Mouse (Mus musculus): ENCODE results near the gene Brd3os. TPM values are rescaled to one million over a fixed set of nuclear protein-coding genes. Genes with fewer than 3 reads are reported as not detected.

Gene Brd3os
- polyA plus RNA-seq, 1 experiment from 2014 or later, result 0.35 TPM

DNA sequence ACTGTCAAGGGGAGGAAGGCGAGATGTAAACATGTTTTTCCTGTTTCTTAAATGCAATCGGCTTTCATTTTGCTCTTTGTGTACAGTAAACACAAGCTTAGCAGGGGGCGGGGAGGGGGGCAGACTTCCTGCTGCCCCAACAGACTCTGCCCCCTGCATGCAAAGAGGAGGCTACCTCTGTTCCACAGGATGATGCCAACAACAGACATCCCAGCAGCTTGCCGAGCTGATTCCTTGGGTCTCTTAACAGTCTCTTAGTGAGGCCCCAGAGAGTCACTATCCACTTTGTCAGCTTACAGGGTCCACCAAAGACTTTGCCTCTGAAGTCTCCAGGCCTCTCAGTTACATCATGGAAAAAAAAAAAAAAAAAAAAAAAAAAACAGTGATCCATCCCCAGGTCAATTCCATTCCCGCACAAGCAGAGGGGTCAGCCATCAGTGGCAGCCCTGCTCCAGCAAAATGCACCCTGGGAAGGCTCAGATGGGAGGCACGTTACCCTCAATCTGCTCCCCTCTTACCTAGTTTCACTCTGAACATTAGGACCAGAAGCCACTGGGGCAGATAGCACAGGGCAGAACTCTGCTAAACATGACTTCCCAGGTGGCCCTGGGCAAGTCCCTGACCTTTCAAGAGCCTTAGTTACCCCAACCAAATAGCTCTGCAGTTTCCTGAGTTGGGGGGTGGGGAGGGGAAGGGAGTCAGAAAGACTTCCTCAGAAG is 37.6 kb upstream of the Brd3os start:
- WGBS (ENCODE audit: insufficient replicate concordance), result 62% methylated on average over 6 of the region's 6 CpGs
- H3K4me2 ChIP-seq (ENCODE audit: low read depth, low read length), result no peak overlapping the region
- no peak overlapping the region for H3K4me3 ChIP-seq (ENCODE audit: low read depth, low read length)
- peaks cover 55% of the 10 kb centered on the region for H3K4me1 ChIP-seq (ENCODE audit: insufficient read depth)
- TF ChIP-seq EP300 (IDR thresholded peaks at IDR 0.05; ENCODE audit: low read depth) (no peak), CTCF (IDR thresholded peaks at IDR 0.05; ENCODE audit: low read depth) (no peak)
- no peak overlapping the region for H3K27ac ChIP-seq (ENCODE audit: low read depth)
- no peak for DNase-seq
- no peaks in the 10 kb centered on the region for H3K27me3 ChIP-seq (ENCODE audit: insufficient read depth, low read length)
- H3K36me3 ChIP-seq (replicated peaks; ENCODE audit: insufficient read depth, low read length), result no peaks in the 10 kb centered on the region
- ATAC-seq, result peak; percentile 33; the same call in 1 of the 2 replicates
- no peak overlapping the region for H3K9ac ChIP-seq (replicated peaks)
- no peaks in the 10 kb centered on the region for H3K9me3 ChIP-seq (ENCODE audit: low read length)

DNA sequence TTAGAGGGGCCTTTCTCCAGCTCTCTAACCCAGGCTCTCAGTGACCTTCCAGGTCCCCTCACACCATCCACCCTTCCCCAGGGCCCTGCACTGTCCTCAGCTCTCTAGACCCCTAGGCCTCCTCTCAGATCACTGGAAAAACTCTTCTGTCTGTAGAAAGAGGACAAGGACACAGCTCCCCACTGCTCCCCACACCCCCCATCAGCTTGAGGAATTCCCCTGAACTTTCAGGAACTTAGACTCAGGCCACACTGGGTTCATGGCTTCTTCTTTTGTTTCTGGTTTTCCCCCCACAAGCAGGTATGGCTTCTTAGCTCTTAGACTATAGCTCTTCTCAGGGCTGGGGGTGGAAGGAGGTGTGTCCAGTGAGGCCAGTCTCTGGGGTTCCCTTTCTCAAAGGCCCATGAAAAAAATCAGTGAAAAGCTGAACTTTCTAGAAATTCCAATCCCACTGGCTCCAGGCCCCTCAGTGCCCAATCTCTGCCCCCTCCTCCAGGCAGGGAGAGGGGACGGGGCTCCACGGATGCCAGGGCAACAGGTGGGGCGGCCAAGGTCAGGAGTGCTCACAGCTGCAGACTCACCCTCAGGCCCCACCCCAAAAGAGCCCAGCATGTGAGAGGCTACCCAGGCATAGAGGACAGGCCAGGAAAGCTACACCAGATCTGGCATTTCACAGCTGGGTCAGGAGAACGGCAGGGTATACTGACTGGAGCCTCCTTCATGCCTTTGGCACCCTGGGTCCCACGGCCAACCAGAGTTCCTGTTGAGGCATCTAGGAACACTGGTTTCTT is 36.8 kb upstream of the Brd3os start:
- no peak for DNase-seq
- no peak overlapping the region for H3K4me2 ChIP-seq (ENCODE audit: low read depth, low read length)

DNA sequence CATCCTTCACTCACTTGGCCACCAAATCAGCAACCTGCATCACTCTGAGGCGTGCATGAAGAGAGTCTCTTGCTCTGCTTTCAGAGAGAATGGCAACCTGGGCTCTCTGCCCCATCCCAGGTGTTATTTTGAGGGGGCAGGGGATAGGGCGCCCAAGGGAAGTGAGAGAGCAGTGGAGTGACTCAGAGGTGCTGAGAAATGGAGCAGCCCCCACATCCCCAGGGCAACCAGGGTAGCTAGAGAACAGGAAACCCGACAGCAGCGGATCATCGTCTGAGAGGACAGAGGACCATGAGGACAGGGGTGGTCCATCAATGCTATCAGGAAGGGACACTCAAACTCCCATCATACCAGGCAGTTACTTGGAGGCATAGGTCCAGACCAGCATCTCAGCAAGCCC is 35.2 kb upstream of the Brd3os start:
- TF ChIP-seq CTCF (IDR thresholded peaks at IDR 0.05; ENCODE audit: low read depth), result no peak
- no peak for TF ChIP-seq EP300 (IDR thresholded peaks at IDR 0.05; ENCODE audit: low read depth)
- Histone ChIP-seq H3K9me3 (ENCODE audit: low read length) (no peaks in the 10 kb centered on the region), H3K9ac (replicated peaks) (no peak overlapping the region), H3K4me1 (ENCODE audit: insufficient read depth) (peaks cover 68% of the 10 kb centered on the region), H3K27me3 (ENCODE audit: insufficient read depth, low read length) (no peaks in the 10 kb centered on the region), H3K36me3 (replicated peaks; ENCODE audit: insufficient read depth, low read length) (no peaks in the 10 kb centered on the region), H3K4me3 (ENCODE audit: low read depth, low read length) (no peak overlapping the region), H3K27ac (ENCODE audit: low read depth) (no peak overlapping the region), H3K4me2 (ENCODE audit: low read depth, low read length) (no peak overlapping the region)
- DNase-seq (no peak), ATAC-seq (no peak)
- WGBS (ENCODE audit: insufficient replicate concordance), result 60% methylated on average over 5 of the region's 5 CpGs

More for the DNA sequence above, 36.8 kb upstream of the Brd3os start:
- H3K4me3 ChIP-seq (ENCODE audit: low read depth, low read length), result no peak overlapping the region
- no peak for ATAC-seq
- H3K4me1 ChIP-seq (ENCODE audit: insufficient read depth), result peaks cover 60% of the 10 kb centered on the region
- H3K36me3 ChIP-seq (replicated peaks; ENCODE audit: insufficient read depth, low read length), result no peaks in the 10 kb centered on the region
- no peak overlapping the region for H3K27ac ChIP-seq (ENCODE audit: low read depth)
- H3K9me3 ChIP-seq (ENCODE audit: low read length), result no peaks in the 10 kb centered on the region
- no peak overlapping the region for H3K9ac ChIP-seq (replicated peaks)
- no peaks in the 10 kb centered on the region for H3K27me3 ChIP-seq (ENCODE audit: insufficient read depth, low read length)
- TF ChIP-seq CTCF (IDR thresholded peaks at IDR 0.05; ENCODE audit: low read depth) (no peak), EP300 (IDR thresholded peaks at IDR 0.05; ENCODE audit: low read depth) (no peak)
- WGBS (ENCODE audit: insufficient replicate concordance), result 68% methylated on average over 5 of the region's 5 CpGs

DNA sequence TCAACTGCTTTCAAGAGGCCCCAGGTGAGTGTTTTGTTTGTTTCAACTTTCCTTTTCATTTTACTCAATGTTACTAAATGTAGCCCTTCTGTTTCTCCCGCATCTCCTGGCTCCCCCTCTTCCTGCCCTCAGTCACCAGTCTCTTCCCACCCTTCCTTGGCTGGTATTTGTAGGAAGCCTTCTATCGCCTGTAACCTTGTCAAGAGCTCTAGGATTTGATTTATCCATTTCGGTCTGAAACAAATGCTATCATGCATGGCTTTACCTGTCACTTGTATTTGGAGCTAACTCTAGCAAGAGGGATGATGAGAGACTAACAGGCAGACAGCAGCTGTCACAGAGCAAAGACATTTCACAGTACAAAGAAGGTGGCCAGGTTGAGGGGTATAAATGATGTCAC is 33.9 kb upstream of the Brd3os start:
- TF ChIP-seq EP300 (IDR thresholded peaks at IDR 0.05; ENCODE audit: low read depth) (no peak), CTCF (IDR thresholded peaks at IDR 0.05; ENCODE audit: low read depth) (no peak)
- H3K4me2 ChIP-seq (ENCODE audit: low read depth, low read length), result no peak overlapping the region
- no peaks in the 10 kb centered on the region for H3K9me3 ChIP-seq (ENCODE audit: low read length)
- H3K4me3 ChIP-seq (ENCODE audit: low read depth, low read length), result no peak overlapping the region
- no peak for ATAC-seq
- H3K36me3 ChIP-seq (replicated peaks; ENCODE audit: insufficient read depth, low read length), result no peaks in the 10 kb centered on the region
- no peaks in the 10 kb centered on the region for H3K27me3 ChIP-seq (ENCODE audit: insufficient read depth, low read length)
- peaks cover 72% of the 10 kb centered on the region for H3K4me1 ChIP-seq (ENCODE audit: insufficient read depth)
- DNase-seq, result no peak
- no peak overlapping the region for H3K27ac ChIP-seq (ENCODE audit: low read depth)
- WGBS (ENCODE audit: insufficient replicate concordance), result 60% methylated on average over 3 of the region's 3 CpGs
- H3K9ac ChIP-seq (replicated peaks), result no peak overlapping the region

DNA sequence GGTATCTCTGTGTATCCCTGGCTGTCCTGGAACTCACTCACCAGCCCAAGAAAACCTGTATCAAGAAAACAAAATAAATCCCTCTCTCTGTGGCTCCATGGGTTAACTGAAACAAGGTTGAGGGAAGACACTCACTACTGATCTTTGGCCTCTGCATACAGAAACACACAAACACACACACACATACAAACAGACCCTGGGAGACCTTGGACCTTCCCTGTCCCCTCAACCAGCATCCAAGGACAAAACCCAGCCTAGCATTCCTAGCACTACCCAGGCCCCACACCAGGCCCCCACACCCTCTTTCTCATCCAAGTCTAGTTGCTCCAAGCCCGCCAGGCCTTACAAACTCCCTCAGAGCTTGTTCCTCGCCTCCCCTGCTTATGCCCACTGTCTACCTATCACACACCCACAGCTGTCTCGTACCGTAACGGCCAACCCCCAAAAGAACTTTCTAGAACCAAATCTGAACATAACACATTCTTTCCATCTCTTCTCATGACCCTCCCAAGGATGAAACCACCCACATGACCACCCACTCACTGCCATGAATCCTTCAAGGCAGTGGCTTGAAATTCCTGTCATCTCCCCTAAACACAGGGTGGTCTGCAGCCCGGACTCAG is 31.5 kb upstream of the Brd3os start:
- H3K4me3 ChIP-seq (ENCODE audit: low read depth, low read length), result no peak overlapping the region
- peak overlapping the region; percentile 87 for H3K27ac ChIP-seq (ENCODE audit: low read depth)
- no peaks in the 10 kb centered on the region for H3K36me3 ChIP-seq (replicated peaks; ENCODE audit: insufficient read depth, low read length)
- 62% methylated on average over 6 of the region's 6 CpGs for WGBS (ENCODE audit: insufficient replicate concordance)
- ATAC-seq, result peak; percentile 63
- TF ChIP-seq EP300 (IDR thresholded peaks at IDR 0.05; ENCODE audit: low read depth), result no peak
- TF ChIP-seq CTCF (IDR thresholded peaks at IDR 0.05; ENCODE audit: low read depth), result no peak
- H3K4me2 ChIP-seq (ENCODE audit: low read depth, low read length), result peak overlapping the region; percentile 70
- no peaks in the 10 kb centered on the region for H3K27me3 ChIP-seq (ENCODE audit: insufficient read depth, low read length)
- no peak overlapping the region for H3K9ac ChIP-seq (replicated peaks)
- no peak for DNase-seq
- peaks cover 73% of the 10 kb centered on the region for H3K4me1 ChIP-seq (ENCODE audit: insufficient read depth)
- H3K9me3 ChIP-seq (ENCODE audit: low read length), result no peaks in the 10 kb centered on the region

DNA sequence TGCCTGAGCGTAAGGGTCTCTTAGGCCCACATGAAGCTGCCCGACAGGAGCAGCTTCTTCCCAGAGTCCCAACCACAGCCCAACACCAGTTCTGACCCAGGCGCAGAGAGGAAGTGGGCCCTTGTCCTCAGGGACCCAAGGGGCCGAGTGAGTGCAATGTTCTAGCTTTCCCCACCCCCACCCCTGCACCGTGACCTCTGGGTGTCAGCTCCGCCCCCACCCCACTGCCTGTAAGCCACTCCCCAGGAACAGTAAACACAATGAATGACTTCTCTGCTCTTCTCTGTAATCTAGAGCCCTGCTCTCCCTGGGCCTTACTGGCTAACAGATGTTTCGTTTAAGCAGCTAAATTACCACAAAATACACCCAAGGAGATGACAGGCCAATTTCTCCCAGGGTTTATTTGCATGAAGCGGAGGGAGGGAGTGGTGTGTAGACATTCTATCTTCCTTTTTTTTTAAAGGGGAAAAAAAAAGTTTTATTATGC is 30.4 kb upstream of the Brd3os start:
- peaks cover 75% of the 10 kb centered on the region for H3K4me1 ChIP-seq (ENCODE audit: insufficient read depth)
- no peaks in the 10 kb centered on the region for H3K27me3 ChIP-seq (ENCODE audit: insufficient read depth, low read length)
- 15% methylated on average over 8 of the region's 8 CpGs for WGBS (ENCODE audit: insufficient replicate concordance)
- peak overlapping the region; percentile 87 for H3K27ac ChIP-seq (ENCODE audit: low read depth)
- H3K36me3 ChIP-seq (replicated peaks; ENCODE audit: insufficient read depth, low read length), result no peaks in the 10 kb centered on the region
- peak; percentile 81 for DNase-seq
- TF ChIP-seq EP300 (IDR thresholded peaks at IDR 0.05; ENCODE audit: low read depth) (no peak), CTCF (IDR thresholded peaks at IDR 0.05; ENCODE audit: low read depth) (no peak)
- ATAC-seq, result peak; percentile 86
- H3K4me3 ChIP-seq (ENCODE audit: low read depth, low read length), result peak overlapping the region; percentile 13; the same call in 1 of the 2 replicates
- H3K4me2 ChIP-seq (ENCODE audit: low read depth, low read length), result peak overlapping the region; percentile 70
- H3K9me3 ChIP-seq (ENCODE audit: low read length), result no peaks in the 10 kb centered on the region
- peak overlapping the region; percentile 48; the same call in 1 of the 2 replicates for H3K9ac ChIP-seq (replicated peaks)
